Mouse (Mus musculus) thymus, postnatal 0 days (tissue): ENCODE measurements around the gene Azi2. TPM values are rescaled to one million over a fixed set of nuclear protein-coding genes. Genes with fewer than 3 reads are reported as not detected.
A peak's percentile ranks its signal among the peaks of the same experiment; 100 is the strongest.

ENCODE experiments used
- DNase-seq: peaks from one replicate; pipeline ENCODE4 v3.0.0-alpha.2; 2015; ENCODE audit warnings: low spot score
- polyA plus RNA-seq: library from polyadenylated mRNA; unstranded; fragments of >200 nt; fragmentation: Nextera tagmentation; extraction: Ambion mirVana; gene quantifications from 2 replicates; pipeline ENCODE4 v1.2.1, GENCODE M21; 2015

Azi2 gene
- 65.3 and 70.3 TPM in 2 replicates for polyA plus RNA-seq

GRCm38 (mm10) chr9:118040218-118041021 lies at the start of gene Azi2:
TSS of gene Azi2 (plus strand) at chr9:118040499.
- DNase-seq: peak; percentile 100

DNA sequence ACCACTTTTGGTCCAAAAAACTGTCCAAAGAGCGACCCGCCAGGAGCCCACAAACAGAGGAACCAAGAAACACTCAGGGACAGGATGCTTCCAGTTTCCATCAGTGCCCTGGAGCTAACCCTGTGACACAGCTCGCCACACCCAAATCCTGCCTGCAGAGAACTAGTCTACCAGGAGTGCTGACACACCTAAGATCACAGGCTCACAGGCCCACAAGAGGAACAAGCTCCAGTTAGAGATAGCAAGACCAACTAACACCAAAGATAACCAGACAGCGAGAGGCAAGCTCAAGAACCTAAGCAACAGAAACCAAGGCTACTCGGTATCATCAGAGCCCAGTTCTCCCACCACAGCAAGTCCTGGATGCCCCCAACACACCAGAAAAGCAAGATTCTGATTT lies 43.7 kb upstream of the Azi2 start:
- DNase-seq: no peak

DNA sequence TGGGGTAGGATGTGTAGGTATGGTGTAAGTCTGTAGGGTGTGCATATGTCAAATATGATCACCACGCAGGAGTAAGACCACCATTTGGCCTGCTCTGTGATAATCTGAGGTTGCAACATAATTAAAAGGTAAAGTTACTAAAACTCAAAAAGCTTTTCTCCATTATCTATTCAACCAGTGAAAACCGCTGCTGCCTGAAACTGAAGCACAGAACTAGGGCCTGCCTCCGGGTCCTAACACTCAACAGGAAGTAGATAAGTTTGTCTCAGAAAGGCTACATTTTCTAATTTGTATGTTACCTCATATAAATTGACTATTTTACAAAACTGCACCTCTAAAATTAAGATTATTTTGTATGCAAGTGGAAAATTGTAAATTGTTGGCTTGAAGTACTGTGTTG lies 38.8 kb upstream of the Azi2 start:
- DNase-seq: no peak

DNA sequence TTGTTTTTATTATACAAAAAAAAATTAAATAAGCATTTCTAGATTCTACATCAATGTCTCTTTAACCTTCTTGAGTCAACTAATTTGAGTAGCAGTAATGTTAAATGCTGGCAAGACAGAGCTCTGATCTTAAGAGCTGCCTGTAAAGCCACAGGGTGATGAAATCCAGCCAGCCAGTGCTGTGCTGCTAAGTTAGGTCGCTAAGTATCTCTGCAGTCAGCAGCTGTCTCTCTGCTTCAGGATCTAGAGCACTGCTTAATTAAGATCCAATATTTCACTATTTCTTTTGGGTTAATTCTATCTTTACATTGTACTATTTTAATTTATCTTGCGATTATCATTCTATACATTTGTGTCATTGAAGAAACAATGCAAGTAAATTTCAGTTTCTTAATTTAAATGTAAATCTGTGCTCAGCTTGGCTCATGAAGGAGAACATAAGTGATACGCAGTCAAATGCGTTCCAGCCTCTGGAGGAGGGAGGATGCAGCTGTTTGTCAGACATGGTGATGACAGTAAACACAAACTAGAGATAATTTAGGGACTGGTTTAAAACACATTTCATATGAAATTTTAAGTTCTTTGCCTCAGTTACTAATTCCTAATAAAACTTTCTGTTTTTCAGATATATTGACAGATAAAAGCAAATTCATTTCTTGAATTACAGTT lies 36.9 kb upstream of the Azi2 start:
- no peak for DNase-seq

DNA sequence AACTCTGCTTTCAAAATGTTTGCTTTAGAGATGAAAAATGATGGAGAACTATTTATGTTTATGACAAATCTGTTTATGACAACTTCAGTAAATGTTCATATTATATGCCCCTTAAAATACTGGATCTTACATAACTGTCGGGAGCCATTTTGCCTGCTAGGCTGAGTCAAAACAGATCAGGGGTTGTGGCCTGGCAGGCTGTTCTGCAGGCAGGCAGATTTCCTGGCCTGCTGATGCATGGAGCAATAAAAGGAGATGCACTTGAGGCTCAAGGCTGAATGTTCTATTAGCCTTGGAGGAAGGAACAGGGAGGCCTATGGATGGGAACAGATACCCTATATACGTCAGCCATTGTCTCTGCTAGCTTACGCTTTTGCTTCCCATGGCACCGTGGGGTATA lies 36.4 kb upstream of the Azi2 start:
- no peak for DNase-seq

DNA sequence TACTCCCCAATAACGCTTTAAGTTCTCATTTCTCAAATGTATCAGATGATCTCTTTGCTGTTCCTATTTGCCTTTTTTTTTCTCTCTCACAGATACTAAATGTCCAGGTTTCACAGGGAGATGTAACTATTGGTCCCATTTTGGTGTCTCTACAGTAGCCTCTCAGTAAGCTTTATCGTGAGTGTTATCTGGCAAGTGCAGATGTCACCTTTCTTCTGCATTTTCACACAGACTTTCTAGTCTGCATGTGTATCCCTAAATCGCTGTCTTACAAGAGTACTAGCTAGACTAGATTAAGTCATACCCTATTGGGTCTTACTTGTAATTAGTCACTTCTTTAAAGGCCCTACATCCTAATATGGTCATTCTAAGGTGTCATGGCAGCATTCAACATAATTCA lies 27.4 kb upstream of the Azi2 start:
- DNase-seq: no peak

GRCm38 (mm10) chr9:118024966-118025365 lies 15.3 kb upstream of the Azi2 start:
- DNase-seq: no peak

DNA sequence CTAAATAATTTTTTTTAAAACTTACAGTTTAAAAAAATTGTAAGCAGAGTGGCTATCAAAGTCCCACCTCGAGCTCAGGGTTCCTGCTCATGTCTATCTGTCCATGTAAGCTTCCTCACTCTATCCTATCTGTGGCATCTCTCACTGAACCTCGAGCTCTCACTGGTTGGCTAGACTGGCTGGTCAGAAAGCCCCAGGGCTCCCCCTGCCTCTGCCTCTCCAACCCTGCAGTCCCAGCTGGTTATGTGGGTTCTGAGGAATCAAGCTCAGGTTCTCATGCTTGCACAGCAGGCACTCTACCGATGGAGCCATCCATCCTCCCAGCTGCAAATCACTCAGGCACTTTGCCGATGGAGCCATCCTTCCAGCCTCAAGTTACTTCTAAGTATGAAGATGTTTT lies 10.8 kb upstream of the Azi2 start:
- no peak for DNase-seq

GRCm38 (mm10) chr9:118030252-118030651 lies 10.0 kb upstream of the Azi2 start:
- DNase-seq: no peak

DNA sequence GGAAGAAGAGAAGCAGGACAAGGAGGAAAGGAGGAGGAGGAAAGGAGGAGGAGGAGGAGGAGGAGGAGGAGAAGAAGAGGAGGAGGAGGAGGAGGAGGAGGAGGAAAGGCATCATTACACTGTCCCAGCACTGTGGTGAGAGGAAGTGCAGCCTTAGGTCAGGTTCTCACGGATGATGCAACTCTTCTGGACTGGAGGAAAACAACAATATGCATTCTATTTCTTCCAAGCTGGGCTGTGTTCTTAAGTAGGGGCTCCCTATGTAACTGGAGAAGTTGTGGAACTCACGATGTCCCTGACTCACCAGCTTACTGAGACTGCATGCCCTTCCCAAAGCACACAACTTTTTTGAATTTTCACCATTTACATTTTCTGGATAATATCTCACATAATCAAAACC lies 8.6 kb upstream of the Azi2 start:
- DNase-seq: no peak

DNA sequence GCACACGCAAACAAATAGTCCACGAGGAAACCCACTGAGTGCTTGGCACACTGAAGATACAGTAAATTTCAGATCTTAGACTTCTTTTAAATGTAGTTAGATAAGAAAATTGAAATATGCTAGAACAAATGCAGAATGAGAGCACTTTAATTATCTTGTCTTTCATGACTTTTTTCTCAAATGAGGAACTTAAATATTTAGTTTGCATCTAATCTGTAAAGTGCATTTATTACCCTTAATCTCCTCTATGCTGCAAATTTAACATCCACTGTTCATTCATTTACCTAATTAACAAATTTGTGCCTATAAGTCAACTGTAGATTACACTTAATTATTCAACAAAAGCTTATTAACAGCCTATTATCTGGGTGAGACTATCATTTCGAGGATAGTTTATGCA lies 5.3 kb upstream of the Azi2 start:
- DNase-seq: no peak

- no peak for DNase-seq
These were observed 712 bp downstream of the Azi2 start for GRCm38 (mm10) chr9:118041022-118041400.

- no peak for DNase-seq
These were observed 1.3 kb downstream of the Azi2 start for GRCm38 (mm10) chr9:118041646-118042045.

- DNase-seq: no peak
These were observed 2.4 kb downstream of the Azi2 start for GRCm38 (mm10) chr9:118042738-118043137.

DNA sequence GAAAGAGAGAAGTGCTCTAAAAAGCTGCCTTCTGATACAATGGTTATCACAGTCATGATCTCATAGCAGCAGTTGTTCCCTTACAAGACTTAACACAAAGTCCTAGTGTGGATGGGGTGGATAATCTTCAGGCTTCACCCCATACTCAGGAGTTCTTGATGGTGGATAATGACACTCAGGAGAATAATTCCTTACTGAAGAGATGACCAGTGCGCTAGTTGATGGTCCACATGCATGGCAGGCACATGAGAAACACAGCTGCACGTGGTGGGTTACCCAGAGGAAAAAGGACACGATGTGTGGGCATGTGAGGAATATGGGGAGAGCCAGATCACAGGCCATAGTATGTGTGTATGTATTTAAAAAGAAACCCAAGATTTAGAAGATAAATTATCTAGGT lies 3.3 kb downstream of the Azi2 start:
- no peak for DNase-seq

DNA sequence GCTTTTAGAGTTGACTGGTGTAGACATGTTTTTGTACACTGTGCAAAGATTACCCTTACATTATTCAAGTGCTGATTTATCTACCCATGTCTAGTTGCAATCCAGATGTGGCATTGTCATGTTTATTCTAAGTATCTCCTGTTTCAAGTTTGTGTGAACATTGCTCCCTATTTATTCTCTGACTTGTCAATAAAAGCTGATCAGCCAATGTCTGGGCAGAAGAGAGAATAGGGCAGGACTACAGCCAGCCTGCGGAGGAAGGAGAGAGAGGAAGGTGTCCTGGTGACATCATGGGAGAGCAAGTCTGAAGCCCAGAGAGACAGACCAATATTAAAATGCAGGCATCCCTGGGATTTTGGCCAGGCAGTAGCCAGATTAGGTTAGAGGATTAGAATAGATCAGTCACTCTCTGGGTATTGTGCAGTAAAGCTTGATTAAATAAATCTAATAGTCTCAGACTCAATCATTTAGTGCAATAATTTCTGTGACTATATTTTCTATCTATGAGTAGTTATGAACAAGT lies 4.8 kb downstream of the Azi2 start:
- no peak for DNase-seq

- DNase-seq: peak; percentile 35
These were observed 13.0 kb downstream of the Azi2 start for GRCm38 (mm10) chr9:118053286-118053685.

GRCm38 (mm10) chr9:118059101-118059500 lies 18.8 kb downstream of the Azi2 start:
- DNase-seq: no peak

DNA sequence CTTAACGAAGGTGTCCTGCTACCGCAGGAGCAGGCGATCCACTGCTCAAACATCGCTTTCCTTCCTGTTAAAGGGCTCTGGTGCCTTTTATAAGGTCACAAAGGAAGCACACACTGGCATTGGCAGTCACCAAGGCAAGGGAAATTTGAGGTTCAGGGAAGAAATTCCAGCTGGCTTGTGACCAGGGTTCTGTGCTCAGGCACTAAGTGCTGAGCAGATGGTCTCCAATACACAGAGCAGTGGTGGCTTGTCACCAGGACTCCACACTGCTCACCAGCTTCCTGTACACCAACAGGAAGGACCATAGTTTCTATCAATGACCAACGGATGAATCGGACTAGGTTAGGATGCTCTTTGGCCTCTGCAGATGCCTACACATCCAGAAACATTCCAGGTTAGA lies 30.1 kb downstream of the Azi2 start:
- DNase-seq: no peak

GRCm38 (mm10) chr9:118071337-118071736 lies 31.0 kb downstream of the Azi2 start:
- no peak for DNase-seq

DNA sequence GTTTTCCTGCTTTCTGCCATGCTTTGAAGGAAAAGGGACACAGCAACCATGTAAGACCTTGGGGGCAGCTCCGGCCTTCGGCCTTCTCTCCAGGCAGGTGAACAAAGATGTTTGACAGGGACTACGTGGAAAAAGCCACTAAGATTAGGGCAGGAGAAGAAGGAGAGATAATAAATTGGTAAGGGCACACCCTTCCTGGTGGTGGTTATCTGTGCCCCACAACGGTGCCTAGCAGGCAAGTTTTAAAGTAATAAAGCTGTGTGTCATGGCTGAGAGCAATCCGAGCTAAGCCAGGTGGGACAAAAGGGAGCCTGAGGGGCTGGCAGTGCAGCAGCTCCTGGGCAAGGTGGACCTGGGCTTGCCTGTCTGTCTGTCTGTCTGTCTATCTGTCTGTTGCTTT lies 31.8 kb downstream of the Azi2 start:
- no peak for DNase-seq

DNA sequence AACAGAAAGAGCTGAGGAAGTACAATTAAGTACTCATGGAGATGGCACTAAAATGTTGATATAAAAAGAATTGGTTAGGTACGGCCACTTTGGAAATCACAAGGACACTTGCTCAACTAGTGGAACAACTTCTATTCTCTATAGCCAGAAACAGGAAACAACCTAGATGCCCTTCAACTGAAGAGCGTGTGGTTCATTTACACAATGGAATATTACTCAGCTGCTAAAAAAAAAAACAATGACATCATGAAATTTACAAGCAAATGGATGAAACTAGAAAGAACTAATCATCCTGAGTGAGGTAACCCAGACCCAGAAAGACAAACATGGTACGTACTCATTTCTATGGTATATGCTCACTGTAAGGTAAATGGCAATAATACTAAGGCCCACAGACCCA lies 33.1 kb downstream of the Azi2 start:
- DNase-seq: no peak
